ENCODE assay signal across 23 mouse cellular contexts in the genomic region with DNA sequence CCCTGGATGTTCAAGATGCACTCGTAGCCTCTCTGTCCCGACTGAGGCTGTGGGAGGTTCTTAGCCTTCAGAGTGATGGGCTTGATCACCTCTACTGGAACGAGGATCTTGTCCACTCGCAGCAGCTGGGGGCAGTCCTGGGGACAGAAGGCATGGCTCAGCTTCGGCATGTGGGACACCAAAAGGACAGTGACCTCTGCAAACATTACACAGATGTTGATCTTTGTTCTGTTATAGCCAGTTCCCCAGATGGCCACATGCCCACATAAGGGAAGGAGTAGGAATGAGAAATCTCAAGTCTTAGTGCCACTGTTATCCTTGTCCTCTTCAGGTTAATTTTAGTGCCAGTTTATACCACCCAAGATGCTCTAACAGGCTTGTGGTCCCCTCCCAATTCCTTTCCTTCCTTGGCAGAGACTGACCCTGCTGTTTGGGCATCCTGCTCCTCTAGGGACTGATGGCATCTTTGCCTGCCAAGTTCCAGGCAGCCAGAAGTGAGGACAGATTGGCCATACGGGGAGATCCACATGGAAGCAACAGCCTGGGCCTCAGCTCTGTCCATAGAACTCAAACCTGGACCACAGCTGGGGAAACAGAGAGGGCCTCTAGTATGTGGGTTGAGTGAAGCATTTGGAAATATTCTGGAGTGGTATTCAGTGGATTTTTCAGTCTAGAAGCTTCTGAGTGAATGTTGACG.
DNase-seq lines count a peak whose midpoint lies in the region; ATAC-seq and TF ChIP-seq lines count a peak whose summit lies in the region.
"Had no signal": no experiment of that assay in that cellular context is flagged by ENCODE, and none has a peak within 500 bp of the region (broad histone marks: within the 10 kb centered on the region; RNA-seq: fewer than 3 reads in every experiment).

No protein-coding gene starts in this region.

- no peak overlapping the region for H3K4me2 ChIP-seq in hindbrain, postnatal 0 days (ENCODE audit: low read depth, low read length)
- H3K4me2 ChIP-seq in hindbrain, embryonic 12.5 days (replicated peaks): no peak overlapping the region
- H3K4me2 ChIP-seq in lung, postnatal 0 days (replicated peaks; ENCODE audit: low read depth, low read length): no peak overlapping the region
- H3K4me2 ChIP-seq: embryonic facial prominence, embryonic 12.5 days; forebrain, embryonic 12.5 days; hindbrain, embryonic 15.5 days; liver, embryonic 13.5 days; lung, embryonic 15.5 days; midbrain, embryonic 12.5 days had no signal

- H3K36me3 ChIP-seq in hindbrain, postnatal 0 days (ENCODE audit: insufficient read depth, low read length): no peaks in the 10 kb centered on the region
- H3K36me3 ChIP-seq in hindbrain, embryonic 12.5 days: peaks cover 3% of the 10 kb centered on the region; the same call in 1 of the 2 replicates
- H3K36me3 ChIP-seq in lung, postnatal 0 days (ENCODE audit: insufficient read depth, low read length): 0 out of 2 replicates have a peak, but pooled peaks cover 3% of the 10 kb centered on the region
- H3K36me3 ChIP-seq: embryonic facial prominence, embryonic 12.5 days; forebrain, embryonic 12.5 days; liver, embryonic 13.5 days; lung, embryonic 15.5 days; midbrain, embryonic 12.5 days had no signal

- no peak overlapping the region for H3K4me3 ChIP-seq in cerebellum, adult 2 months (replicated peaks; ENCODE audit: insufficient read depth, low read depth, low read length)
- no peak overlapping the region for H3K4me3 ChIP-seq in hindbrain, postnatal 0 days (ENCODE audit: low read length)
- H3K4me3 ChIP-seq in hindbrain, embryonic 12.5 days: no peak overlapping the region
- no peak overlapping the region for H3K4me3 ChIP-seq in lung, postnatal 0 days (ENCODE audit: low read depth, low read length)
- H3K4me3 ChIP-seq: embryonic facial prominence, embryonic 12.5 days; forebrain, embryonic 12.5 days; heart, embryonic 10.5 days; hindbrain, embryonic 15.5 days; layer of hippocampus, adult 2 months; liver, embryonic 13.5 days; lung, embryonic 15.5 days; midbrain, embryonic 12.5 days had no signal

- TF ChIP-seq CTCF in cerebellum, adult 2 months (IDR thresholded peaks at IDR 0.05; ENCODE audit: borderline replicate concordance, insufficient read depth, low read depth, low read length): no peak
- TF ChIP-seq CTCF in hindbrain, postnatal 0 days (IDR thresholded peaks at IDR 0.05; ENCODE audit: low read depth): no peak
- no peak for TF ChIP-seq CTCF in lung, postnatal 0 days (IDR thresholded peaks at IDR 0.05)

- peak; percentile 27 to 28 for DNase-seq in cerebellum, adult 2 months
- no peak for DNase-seq in cerebellum, adult 18-20 months
- DNase-seq in hindbrain, postnatal 0 days (ENCODE audit: low spot score): peak; percentile 45
- DNase-seq in lung, postnatal 0 days (ENCODE audit: low spot score): peak; percentile 7
- no peak for DNase-seq in lung, postnatal 25 days (ENCODE audit: low spot score)
- DNase-seq in brain, adult 2 months (ENCODE audit: low read depth, low spot score): peak; percentile 51
- DNase-seq in ovary, adult 18-20 months (ENCODE audit: low spot score): no peak
- DNase-seq: adrenal gland, postnatal 10 days; heart, postnatal 4 days; kidney, adult 9 months; kidney, postnatal 14 days; liver, embryonic 13.5 days; thymus, adult 18-20 months; thymus, postnatal 4 days had no signal

- whole genome bisulfite sequencing in cerebellum, adult 2 months: 39% methylated on average over 7 of the region's 7 CpGs
- 73% methylated on average over 7 of the region's 7 CpGs for WGBS in hindbrain, postnatal 0 days
- 70% methylated on average over 7 of the region's 7 CpGs for WGBS in hindbrain, embryonic 12.5 days
- 56% methylated on average over 7 of the region's 7 CpGs for WGBS in lung, postnatal 0 days

- H3K27me3 ChIP-seq in cerebellum, adult 2 months (ENCODE audit: control insufficient read depth, insufficient read depth, low read length): no peaks in the 10 kb centered on the region
- no peaks in the 10 kb centered on the region for H3K27me3 ChIP-seq in hindbrain, postnatal 0 days (ENCODE audit: insufficient read depth, low read length)
- H3K27me3 ChIP-seq in hindbrain, embryonic 12.5 days: no peaks in the 10 kb centered on the region
- no peaks in the 10 kb centered on the region for H3K27me3 ChIP-seq in lung, postnatal 0 days (replicated peaks; ENCODE audit: insufficient read depth, low read length)
- H3K27me3 ChIP-seq: embryonic facial prominence, embryonic 12.5 days; forebrain, embryonic 12.5 days; hindbrain, embryonic 15.5 days; liver, embryonic 13.5 days; lung, embryonic 15.5 days; midbrain, embryonic 12.5 days had no signal

- H3K27ac ChIP-seq in cerebellum, adult 2 months (ENCODE audit: insufficient read depth, low read length): no peak overlapping the region
- no peak overlapping the region for H3K27ac ChIP-seq in hindbrain, postnatal 0 days
- no peak overlapping the region for H3K27ac ChIP-seq in hindbrain, embryonic 12.5 days
- no peak overlapping the region for H3K27ac ChIP-seq in lung, postnatal 0 days (ENCODE audit: low read length)
- H3K27ac ChIP-seq: embryonic facial prominence, embryonic 12.5 days; forebrain, embryonic 12.5 days; heart, embryonic 10.5 days; hindbrain, embryonic 15.5 days; layer of hippocampus, adult 2 months; liver, embryonic 13.5 days; lung, embryonic 15.5 days; midbrain, embryonic 12.5 days had no signal

- TF ChIP-seq POLR2A in cerebellum, adult 2 months (IDR thresholded peaks at IDR 0.05; ENCODE audit: borderline replicate concordance, insufficient read depth, low read length): no peak

- no peak for TF ChIP-seq EP300 in lung, postnatal 0 days (IDR thresholded peaks at IDR 0.05)

- H3K4me1 ChIP-seq in cerebellum, adult 2 months (ENCODE audit: control insufficient read depth, insufficient read depth, low read length): no peaks in the 10 kb centered on the region
- H3K4me1 ChIP-seq in hindbrain, postnatal 0 days (ENCODE audit: insufficient read depth, low read length): no peaks in the 10 kb centered on the region
- peaks cover 5% of the 10 kb centered on the region; the same call in 1 of the 2 replicates for H3K4me1 ChIP-seq in hindbrain, embryonic 12.5 days
- H3K4me1 ChIP-seq in lung, postnatal 0 days (ENCODE audit: insufficient read depth, low read depth, low read length): no peaks in the 10 kb centered on the region
- H3K4me1 ChIP-seq: embryonic facial prominence, embryonic 12.5 days; hindbrain, embryonic 15.5 days; liver, embryonic 13.5 days; lung, embryonic 15.5 days had no signal

- H3K9me3 ChIP-seq in hindbrain, postnatal 0 days (ENCODE audit: low read length): no peaks in the 10 kb centered on the region
- H3K9me3 ChIP-seq in hindbrain, embryonic 12.5 days (replicated peaks): no peaks in the 10 kb centered on the region
- no peaks in the 10 kb centered on the region for H3K9me3 ChIP-seq in lung, postnatal 0 days (ENCODE audit: low read length)
- H3K9me3 ChIP-seq: embryonic facial prominence, embryonic 12.5 days; forebrain, embryonic 12.5 days; heart, embryonic 10.5 days; hindbrain, embryonic 15.5 days; liver, embryonic 13.5 days; lung, embryonic 15.5 days; midbrain, embryonic 12.5 days had no signal

- H3K9ac ChIP-seq in hindbrain, postnatal 0 days (replicated peaks; ENCODE audit: low read length): no peak overlapping the region
- H3K9ac ChIP-seq in hindbrain, embryonic 12.5 days: no peak overlapping the region
- H3K9ac ChIP-seq in lung, postnatal 0 days (replicated peaks; ENCODE audit: low read depth): no peak overlapping the region
- H3K9ac ChIP-seq: embryonic facial prominence, embryonic 12.5 days; forebrain, embryonic 12.5 days; hindbrain, embryonic 15.5 days; liver, embryonic 13.5 days; lung, embryonic 15.5 days; midbrain, embryonic 12.5 days had no signal

- peak; percentile 39; the same call in 1 of the 2 replicates for ATAC-seq in hindbrain, postnatal 0 days
- ATAC-seq in hindbrain, embryonic 12.5 days (ENCODE audit: low FRiP score): no peak
- ATAC-seq in lung, postnatal 0 days: no peak
- ATAC-seq: intestine, embryonic 16.5 days had no signal

Comparison
In these comparisons a context has a peak if more than half of its experiments do, and no peak if none do; other contexts are left out.
1. DNase-seq: peak in cerebellum, adult 2 months (2 of 2), hindbrain, postnatal 0 days (single experiment), lung, postnatal 0 days (single experiment) and brain, adult 2 months (single experiment); none in cerebellum, adult 18-20 months (0 of 2), lung, postnatal 25 days (single experiment) and ovary, adult 18-20 months (single experiment).